Mouse (Mus musculus): Measurements from ENCODE around the gene Umod.

The Umod gene

GRCm38 (mm10) chr7:119479256-119479655 is at the start of gene Umod:
Gene Umod (minus strand): TSS chr7:119479282.
- DNase-seq (ENCODE audit: low spot score in 2 of 2), result no peak

- no peak for DNase-seq (ENCODE audit: low spot score in 2 of 2)
These were observed 49.5 kb upstream of the Umod start for GRCm38 (mm10) chr7:119528617-119529016.

- DNase-seq (ENCODE audit: low spot score in 2 of 2), result no peak
These were observed 48.5 kb upstream of the Umod start for GRCm38 (mm10) chr7:119527548-119527947.

- no peak for DNase-seq (ENCODE audit: low spot score in 2 of 2)
These were observed 48.1 kb upstream of the Umod start for GRCm38 (mm10) chr7:119527135-119527534.

GRCm38 (mm10) chr7:119526486-119526885 is 47.4 kb upstream of the Umod start:
- no peak for DNase-seq (ENCODE audit: low spot score in 2 of 2)

- no peak for DNase-seq (ENCODE audit: low spot score in 2 of 2)
These were observed 46.8 kb upstream of the Umod start for GRCm38 (mm10) chr7:119525881-119526281.

- no peak for DNase-seq (ENCODE audit: low spot score in 2 of 2)
These were observed 44.3 kb upstream of the Umod start, which contains the start of gene Pdilt for GRCm38 (mm10) chr7:119523389-119523788. Gene Pdilt (minus strand): TSS chr7:119523489.

- DNase-seq (ENCODE audit: low spot score in 2 of 2), result no peak
These were observed 43.3 kb upstream of the Umod start for GRCm38 (mm10) chr7:119522385-119522784.

GRCm38 (mm10) chr7:119521816-119522215 is 42.7 kb upstream of the Umod start:
- no peak for DNase-seq (ENCODE audit: low spot score in 2 of 2)

GRCm38 (mm10) chr7:119519654-119520053 is 40.6 kb upstream of the Umod start:
- peak; percentile 81 to 92 for DNase-seq (ENCODE audit: low spot score in 2 of 2)

- DNase-seq (ENCODE audit: low spot score in 2 of 2), result no peak
These were observed 40.1 kb upstream of the Umod start, which contains the start of gene Acsm5 for GRCm38 (mm10) chr7:119519163-119519562. Gene Acsm5 (plus strand): TSS chr7:119519463.

- DNase-seq (ENCODE audit: low spot score in 2 of 2), result no peak
These were observed 37.1 kb upstream of the Umod start for GRCm38 (mm10) chr7:119516272-119516558.

GRCm38 (mm10) chr7:119515492-119516271 is 36.6 kb upstream of the Umod start:
- peak; percentile 36 to 52 for DNase-seq (ENCODE audit: low spot score in 2 of 2)

GRCm38 (mm10) chr7:119513056-119513455 is 34.0 kb upstream of the Umod start:
- DNase-seq (ENCODE audit: low spot score in 2 of 2), result peak; percentile 14 to 50

GRCm38 (mm10) chr7:119511143-119511542 is 32.1 kb upstream of the Umod start:
- DNase-seq (ENCODE audit: low spot score in 2 of 2), result no peak

- no peak for DNase-seq (ENCODE audit: low spot score in 2 of 2)
These were observed 11.1 kb upstream of the Umod start for GRCm38 (mm10) chr7:119490041-119490780.

- no peak for DNase-seq (ENCODE audit: low spot score in 2 of 2)
These were observed 7.6 kb upstream of the Umod start for GRCm38 (mm10) chr7:119486683-119487082.

GRCm38 (mm10) chr7:119484154-119484553 is 5.1 kb upstream of the Umod start:
- DNase-seq (ENCODE audit: low spot score in 2 of 2), result no peak

- DNase-seq (ENCODE audit: low spot score in 2 of 2), result no peak
These were observed 2.3 kb downstream of the Umod start for GRCm38 (mm10) chr7:119476500-119477389.

- DNase-seq (ENCODE audit: low spot score in 2 of 2), result no peak
These were observed 19.9 kb downstream of the Umod start, which contains the start of gene Gp2 for GRCm38 (mm10) chr7:119459185-119459584. Gene Gp2 (minus strand): TSS chr7:119459285.

GRCm38 (mm10) chr7:119454192-119454591 is 24.9 kb downstream of the Umod start:
- no peak for DNase-seq (ENCODE audit: low spot score in 2 of 2)

GRCm38 (mm10) chr7:119443849-119444248 is 35.2 kb downstream of the Umod start:
- peak in 1 of 2 experiments; percentile 5 for DNase-seq (ENCODE audit: low spot score in 2 of 2)

Measured in frontal cortex, postnatal 25 days (tissue).